Mouse (Mus musculus): ENCODE data around the gene Stx18. TPM values are rescaled to one million over a fixed set of nuclear protein-coding genes. Genes with fewer than 3 reads are reported as not detected.
A peak's percentile ranks its signal among the peaks of the same experiment; 100 is the strongest.

The Stx18 gene
- 10 to 100 TPM; 46.0 to 48.2 TPM for total RNA-seq (2021)
- long read RNA-seq, experiment 1, transcript Stx18-203 (11 exons, 3,002 nt) = major isoform, 68 of 90 reads
- long read RNA-seq, experiment 1, partial matches to known transcripts = 1 of 90 reads
- long read RNA-seq, experiment 1, other reads (novel, unspliced or antisense) = 13 of 90 reads
- long read RNA-seq, experiment 2, transcript Stx18-203 (11 exons, 3,002 nt) = major isoform, 31 of 38 reads
- long read RNA-seq, experiment 2, partial matches to known transcripts = 1 of 38 reads
- long read RNA-seq, experiment 2, other reads (novel, unspliced or antisense) = 2 of 38 reads

GRCm38 (mm10) chr5:38038710-38039592 lies at the start of gene Stx18:
Stx18 (plus strand) TSS chr5:38038742.
- DNase-seq = peak; percentile 92

- DNase-seq = no peak
Observed at GRCm38 (mm10) chr5:37992346-37992745, 46.2 kb upstream of the Stx18 start.

GRCm38 (mm10) chr5:37998805-37999204 lies 39.7 kb upstream of the Stx18 start:
- DNase-seq = no peak

GRCm38 (mm10) chr5:38002573-38002972 lies 36.0 kb upstream of the Stx18 start:
- DNase-seq = no peak

- no peak for DNase-seq
Observed at GRCm38 (mm10) chr5:38004746-38005145, 33.8 kb upstream of the Stx18 start.

- no peak for DNase-seq
Observed at GRCm38 (mm10) chr5:38006415-38007347, 31.9 kb upstream of the Stx18 start.

GRCm38 (mm10) chr5:38009071-38009470 lies 29.5 kb upstream of the Stx18 start:
- no peak for DNase-seq

GRCm38 (mm10) chr5:38014916-38015315 lies 23.6 kb upstream of the Stx18 start:
- no peak for DNase-seq

GRCm38 (mm10) chr5:38016945-38017344 lies 21.6 kb upstream of the Stx18 start:
- peak; percentile 59 for DNase-seq

GRCm38 (mm10) chr5:38027656-38028055 lies 10.9 kb upstream of the Stx18 start:
- no peak for DNase-seq

GRCm38 (mm10) chr5:38038274-38038673 lies 268 bp upstream of the Stx18 start:
- peak; percentile 10 for DNase-seq

GRCm38 (mm10) chr5:38039796-38040195 lies 1.3 kb downstream of the Stx18 start:
- DNase-seq = peak; percentile 19

GRCm38 (mm10) chr5:38044923-38045322 lies 6.4 kb downstream of the Stx18 start:
- no peak for DNase-seq

GRCm38 (mm10) chr5:38048177-38048576 lies 9.6 kb downstream of the Stx18 start:
- DNase-seq = no peak

- no peak for DNase-seq
Observed at GRCm38 (mm10) chr5:38061051-38061450, 22.5 kb downstream of the Stx18 start.

GRCm38 (mm10) chr5:38062709-38063108 lies 24.2 kb downstream of the Stx18 start:
- no peak for DNase-seq

- no peak for DNase-seq
Observed at GRCm38 (mm10) chr5:38063339-38063738, 24.8 kb downstream of the Stx18 start.

- no peak for DNase-seq
Observed at GRCm38 (mm10) chr5:38064043-38064575, 25.6 kb downstream of the Stx18 start.

GRCm38 (mm10) chr5:38064701-38065100 lies 26.2 kb downstream of the Stx18 start:
- no peak for DNase-seq

GRCm38 (mm10) chr5:38065454-38065853 lies 26.9 kb downstream of the Stx18 start:
- no peak for DNase-seq

- no peak for DNase-seq
Observed at GRCm38 (mm10) chr5:38066606-38067005, 28.1 kb downstream of the Stx18 start.

GRCm38 (mm10) chr5:38076326-38076725 lies 37.8 kb downstream of the Stx18 start:
- no peak for DNase-seq

Data from adrenal gland, postnatal 10 days (tissue).